Mouse (Mus musculus): ENCODE data around the gene Atp5g3.
A peak's percentile ranks its signal among the peaks of the same experiment; 100 is the strongest.

Gene Atp5g3

GRCm38 (mm10) chr2:73893473-73894270 is 17.5 kb downstream of the Atp5g3 start:
- peak; percentile 32 for DNase-seq

DNA sequence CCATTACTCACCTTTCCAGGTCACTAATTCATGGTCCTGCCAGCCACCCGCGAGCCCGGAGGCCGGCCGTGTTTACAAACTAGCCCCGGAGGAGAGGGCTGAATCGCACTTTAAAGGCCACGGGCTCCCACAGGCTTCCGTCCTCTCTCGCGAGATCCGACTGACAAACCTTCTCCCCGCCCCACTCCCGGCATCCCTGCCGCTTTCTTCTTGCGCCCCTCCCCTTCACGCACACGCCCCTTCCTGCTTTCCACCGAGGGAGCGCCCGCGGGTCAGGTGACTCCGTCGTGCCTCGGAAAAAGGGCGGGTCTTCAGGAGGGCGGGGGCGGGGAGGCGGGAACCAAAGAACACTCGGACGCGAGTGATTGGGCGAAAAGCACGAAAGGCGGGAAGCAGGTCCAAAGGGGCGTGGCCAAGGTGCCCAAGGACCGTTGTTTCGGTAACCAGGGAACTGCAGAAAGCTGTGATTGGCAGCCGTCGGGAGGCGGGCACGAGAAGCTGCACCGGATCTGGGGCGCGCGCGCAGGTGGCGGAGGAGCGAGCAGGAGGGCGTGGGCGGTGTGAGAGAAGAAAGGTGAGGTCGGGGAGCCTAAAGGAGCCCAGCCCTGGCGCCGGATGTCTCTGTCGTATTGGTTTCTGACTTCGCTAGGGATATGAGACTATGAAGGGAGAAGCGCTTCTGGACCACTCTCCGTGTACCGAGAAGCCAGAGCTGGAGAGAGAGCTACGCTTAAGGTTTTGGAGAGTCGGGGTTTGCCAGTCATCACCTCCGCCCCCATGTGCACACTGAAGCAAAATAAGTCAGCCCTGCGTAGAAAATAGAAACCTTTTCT is 18.4 kb downstream of the Atp5g3 start, which contains the start of gene Atf2:
Gene Atf2 (minus strand): TSS at position 176 of the 833 bp plus-strand sequence.
- DNase-seq = peak; percentile 99

DNA sequence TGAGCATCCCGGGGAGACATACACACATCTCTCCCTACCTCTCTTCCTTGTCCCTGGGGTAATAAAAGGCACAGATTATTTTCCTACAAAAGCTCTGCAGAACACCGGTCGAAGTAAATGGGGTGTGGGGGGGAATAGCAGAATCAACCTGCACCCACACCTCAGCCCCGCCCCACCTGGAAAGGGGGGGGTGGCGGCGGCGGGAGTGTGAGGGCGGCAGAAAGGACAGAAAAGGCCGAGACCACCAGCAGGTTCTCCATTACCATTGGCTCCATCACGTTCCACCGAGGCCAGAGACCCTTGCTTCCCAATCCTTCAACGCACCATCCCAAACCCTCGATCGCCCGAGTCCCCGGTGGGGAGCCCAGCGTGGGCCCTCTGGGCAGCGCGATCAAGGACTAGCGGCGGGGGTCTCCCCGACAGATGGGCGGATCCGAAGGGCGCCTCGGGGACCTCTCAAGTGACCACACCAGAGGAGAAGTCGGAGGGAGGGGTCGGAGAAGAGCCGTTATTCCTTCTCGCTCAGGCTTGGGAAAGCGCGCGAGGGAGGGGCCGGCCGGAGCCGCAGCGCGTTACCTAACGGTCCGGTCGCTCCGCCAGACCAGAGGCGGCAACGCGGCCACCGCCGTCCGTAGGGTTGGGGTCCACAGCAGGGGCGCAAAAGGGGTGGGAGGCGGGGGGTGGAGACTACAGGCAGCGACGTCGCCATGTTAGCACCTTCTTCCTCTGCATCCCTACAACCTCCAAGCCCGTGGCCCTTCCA is 19.2 kb downstream of the Atp5g3 start:
- DNase-seq = peak; percentile 42

DNA sequence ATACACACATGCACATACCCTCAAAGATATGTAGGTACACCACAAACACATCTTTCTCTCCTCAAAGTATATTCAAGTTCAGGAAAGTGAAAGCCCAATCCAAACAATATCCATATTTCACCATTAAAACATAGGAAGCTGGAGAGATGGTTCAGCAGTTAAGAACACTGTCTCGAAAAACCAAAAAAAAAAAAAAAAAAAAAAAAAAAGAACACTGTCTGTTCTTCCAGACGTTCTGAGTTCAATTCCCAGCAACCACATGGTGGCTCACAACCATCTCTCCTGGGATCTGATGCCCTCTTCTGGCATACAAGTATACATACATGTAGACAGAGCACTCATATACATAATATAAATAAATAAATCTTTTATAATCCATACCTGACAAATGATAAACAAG is 25.1 kb downstream of the Atp5g3 start:
- DNase-seq = no peak

GRCm38 (mm10) chr2:73877891-73878290 is 33.2 kb downstream of the Atp5g3 start:
- no peak for DNase-seq

GRCm38 (mm10) chr2:73867764-73868487 is 43.2 kb downstream of the Atp5g3 start:
- DNase-seq = peak; percentile 42

DNA sequence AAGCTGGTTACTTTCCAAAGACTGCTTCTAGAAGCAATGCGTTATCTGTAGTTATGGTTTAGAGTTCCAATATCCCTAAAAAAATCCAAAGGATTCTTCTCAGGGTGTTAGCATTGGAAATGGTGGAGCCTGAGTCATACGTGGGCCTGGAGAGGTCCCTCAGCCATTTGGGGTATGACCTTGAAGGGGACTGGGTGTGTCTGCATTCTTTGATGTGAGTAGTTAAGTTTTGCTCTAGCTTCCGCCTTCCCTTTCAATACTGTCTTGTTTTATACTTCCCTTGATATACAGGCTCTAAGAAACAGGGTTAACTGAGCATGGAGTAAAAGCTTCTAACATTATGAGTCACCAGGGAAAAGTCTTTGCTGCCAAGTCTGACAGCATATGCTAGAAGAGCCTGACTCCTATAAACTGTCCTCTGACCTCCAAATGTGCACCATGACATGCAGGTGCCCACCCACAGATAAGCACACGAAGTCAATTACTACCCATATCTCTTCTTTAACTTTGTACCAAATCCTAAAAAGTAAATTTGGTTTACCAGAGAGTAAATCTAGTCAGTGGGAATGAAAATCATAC is 51.0 kb downstream of the Atp5g3 start:
- no peak for DNase-seq

Measured in right cerebral cortex, postnatal 25 days (tissue).